Mouse (Mus musculus) liver, embryonic 14.5 days (tissue): ENCODE measurements around the gene Dnajc16. TPM values are rescaled to one million over a fixed set of nuclear protein-coding genes. Genes with fewer than 3 reads are reported as not detected.

Experiments
- ATAC-seq: fragments of 200-750 bp; cut with Nextera tagmentation; 2 replicates; pipeline ENCODE4 v1.8.0; 2017; ENCODE audit warnings: moderate number of reproducible peaks, mild to moderate bottlenecking, moderate library complexity; ENCODE audit not compliant: insufficient read depth
- DNase-seq, 3 experiments: peaks; one replicate each; pipeline ENCODE4 v3.0.0-alpha.2; 2012 to 2013; ENCODE audit warnings: low read depth in 3 of 3, low spot score in 3 of 3
- H3K27ac ChIP-seq: fragments of 300-500 bp; sonication (generic); 2 replicates; pipeline ENCODE4 v1.5.1; 2014; ENCODE audit warnings: moderate library complexity, mild to moderate bottlenecking, control low read depth, inconsistent platforms
- H3K27me3 ChIP-seq: fragments of 300-500 bp; sonication (generic); 2 replicates; pipeline ENCODE4 v1.6.1; 2014; ENCODE audit warnings: mild to moderate bottlenecking, low read length, moderate library complexity; ENCODE audit not compliant: control insufficient read depth, insufficient read depth
- H3K36me3 ChIP-seq: fragments of 300-500 bp; sonication (generic); replicated peaks from 2 replicates; pipeline ENCODE4 v1.6.1; 2014; ENCODE audit warnings: low read depth; ENCODE audit not compliant: control insufficient read depth, insufficient read depth
- H3K4me1 ChIP-seq, 2 experiments: fragments of 200-500 bp in 1 of 2; fragments of 300-500 bp in 1 of 2; sonication (generic) in 1 of 2; replicated peaks; 2 replicates each; pipeline ENCODE4 v1.6.1; 2012 to 2014; ENCODE audit warnings: antibody characterized with exemption in 1 of 2, inconsistent platforms in 1 of 2, low read length in 1 of 2; ENCODE audit not compliant: control insufficient read depth in 2 of 2, insufficient read depth in 2 of 2
- H3K4me2 ChIP-seq: fragments of 300-500 bp; sonication (generic); 2 replicates; pipeline ENCODE4 v1.6.1; 2014; ENCODE audit warnings: low read depth, mild to moderate bottlenecking, control low read depth, moderate library complexity
- H3K4me3 ChIP-seq, 2 experiments: fragments of 200-500 bp in 1 of 2; fragments of 300-500 bp in 1 of 2; sonication (generic) in 1 of 2; 2 replicates each; pipeline ENCODE4 v1.5.1; 2012 to 2014; ENCODE audit warnings: low read depth in 2 of 2, low read length in 2 of 2, mild to moderate bottlenecking in 2 of 2, control low read depth in 1 of 2, inconsistent platforms in 1 of 2, moderate library complexity in 1 of 2; ENCODE audit not compliant: insufficient read depth in 1 of 2
- H3K9ac ChIP-seq: fragments of 300-500 bp; sonication (generic); replicated peaks from 2 replicates; pipeline ENCODE4 v1.6.1; 2014; ENCODE audit warnings: mild to moderate bottlenecking, control low read depth, moderate library complexity
- H3K9me3 ChIP-seq: fragments of 300-500 bp; sonication (generic); 2 replicates; pipeline ENCODE4 v1.6.1; 2016; ENCODE audit warnings: low read length, mixed read lengths; ENCODE audit not compliant: control insufficient read depth
- CTCF ChIP-seq: IDR thresholded peaks from 2 replicates; pipeline ENCODE4 v1.5.1; 2016; ENCODE audit warnings: antibody characterized with exemption, low read depth, control low read depth
- EP300 ChIP-seq: IDR thresholded peaks from 2 replicates; pipeline ENCODE4 v1.6.1; 2016; ENCODE audit warnings: antibody characterized with exemption, low read depth
- WGBS: fragments of 180-500 bp; shearing (Covaris S2); extraction: QIAGEN DNeasy Blood & Tissue Kit; methylation state at CpG from one replicate; pipeline ENCODE4 v1.1.7; 2014; ENCODE audit not compliant: insufficient replicate concordance; 5-methylcytosine and 5-hydroxymethylcytosine counted together
- polyA plus RNA-seq, 2 experiments: library from polyadenylated mRNA; depleted of rRNA in 1 of 2; stranded (reverse) in 1 of 2; unstranded in 1 of 2; fragments of >200 nt; fragmentation: Nextera tagmentation in 1 of 2; extraction: Ambion mirVana in 1 of 2; gene quantifications; 2 replicates each; pipeline versions ENCODE4 v1.2.1 to v1.2.3; 2012 to 2014

Dnajc16 gene
- polyA plus RNA-seq, 2 experiments: 1.7 to 2.8 TPM

DNA sequence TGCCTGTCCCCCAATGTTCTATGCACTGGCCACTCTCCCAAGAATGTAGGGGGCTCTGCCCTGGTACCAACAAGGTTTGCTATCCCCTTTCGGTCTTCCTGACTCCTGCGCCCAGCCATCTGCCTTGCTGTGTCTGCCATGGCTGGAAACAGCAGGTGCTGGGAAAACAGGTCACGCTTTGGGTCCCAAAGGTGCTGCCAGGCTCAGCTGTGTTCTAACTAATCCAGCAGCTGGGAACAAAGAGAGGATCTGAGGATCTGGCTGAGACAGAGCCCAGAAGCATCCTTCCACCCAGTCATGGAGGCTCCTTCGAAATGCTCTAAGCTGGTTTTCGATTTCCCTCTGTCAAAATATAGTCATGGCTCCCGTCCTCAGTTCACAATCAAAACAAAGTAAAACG lies 25.5 kb upstream of the Dnajc16 start:
- no peak for ATAC-seq
- H3K36me3 ChIP-seq: peaks cover 11% of the 10 kb centered on the region

DNA sequence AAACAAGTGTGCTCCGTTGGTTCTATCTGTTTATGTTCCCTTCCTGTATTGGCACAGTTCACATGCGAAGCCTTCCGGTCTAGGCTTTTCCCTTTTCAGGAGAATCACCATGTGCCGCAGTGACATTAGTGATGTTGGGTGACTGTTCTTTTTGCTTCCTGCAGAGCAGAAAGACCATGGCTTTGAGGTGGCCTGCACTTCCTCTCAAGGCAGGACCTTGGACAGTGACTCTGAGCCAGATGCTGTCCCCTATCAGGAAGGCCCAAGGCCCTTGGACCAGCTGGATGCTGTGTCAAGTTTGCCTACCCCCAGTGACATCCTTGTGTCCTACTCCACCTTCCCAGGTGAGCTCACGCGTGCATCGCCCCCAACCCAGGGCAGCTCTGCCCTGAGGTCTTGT lies 20.6 kb upstream of the Dnajc16 start:
- DNase-seq: no peak
- H3K4me1 ChIP-seq: no peaks in the 10 kb centered on the region
- H3K36me3 ChIP-seq: peaks cover 40% of the 10 kb centered on the region
- no peak overlapping the region for H3K4me2 ChIP-seq
- H3K27me3 ChIP-seq: no peaks in the 10 kb centered on the region
- H3K4me3 ChIP-seq: no peak overlapping the region
- TF ChIP-seq EP300: no peak
- TF ChIP-seq CTCF: no peak
- WGBS: 88% methylated on average over 7 of the region's 7 CpGs
- no peaks in the 10 kb centered on the region for H3K9me3 ChIP-seq
- no peak for ATAC-seq
- H3K27ac ChIP-seq: no peak overlapping the region
- no peak overlapping the region for H3K9ac ChIP-seq

More for the DNA sequence above, 25.5 kb upstream of the Dnajc16 start:
- Histone ChIP-seq H3K4me2 (no peak overlapping the region), H3K27me3 (no peaks in the 10 kb centered on the region), H3K4me3 (no peak overlapping the region), H3K9me3 (no peaks in the 10 kb centered on the region), H3K9ac (no peak overlapping the region), H3K27ac (no peak overlapping the region), H3K4me1 (no peaks in the 10 kb centered on the region)
- DNase-seq: no peak
- TF ChIP-seq CTCF (no peak), EP300 (no peak)
- 76% methylated on average over 7 of the region's 7 CpGs for WGBS

DNA sequence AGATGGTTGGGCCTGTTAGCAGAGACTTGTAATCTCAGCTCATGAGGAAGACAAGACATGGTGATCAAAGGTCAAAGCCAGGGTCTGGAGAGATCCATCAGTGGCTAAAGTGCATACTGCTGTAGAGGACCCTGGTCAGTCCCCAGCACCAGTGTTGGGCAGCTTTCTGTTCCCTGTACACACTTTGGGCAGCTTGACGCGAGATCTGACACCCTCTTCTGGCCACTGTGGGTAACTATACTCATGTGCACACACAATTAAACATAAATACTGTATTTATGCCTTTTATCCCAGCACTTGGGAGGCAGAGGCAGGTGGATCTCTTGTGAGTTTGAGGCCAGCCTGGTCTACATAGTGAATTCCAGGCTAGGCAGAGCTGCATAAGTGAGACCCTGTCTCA lies 20.2 kb upstream of the Dnajc16 start:
- DNase-seq (no peak), ATAC-seq (no peak)
- peak; percentile 52 for TF ChIP-seq CTCF
- no peak for TF ChIP-seq EP300
- no peak overlapping the region for H3K27ac ChIP-seq
- 92% methylated on average over 2 of the region's 2 CpGs for WGBS
- H3K36me3 ChIP-seq: peaks cover 43% of the 10 kb centered on the region
- no peaks in the 10 kb centered on the region for H3K4me1 ChIP-seq
- H3K9me3 ChIP-seq: no peaks in the 10 kb centered on the region
- H3K27me3 ChIP-seq: no peaks in the 10 kb centered on the region
- H3K4me2 ChIP-seq: no peak overlapping the region
- no peak overlapping the region for H3K9ac ChIP-seq
- H3K4me3 ChIP-seq: no peak overlapping the region

DNA sequence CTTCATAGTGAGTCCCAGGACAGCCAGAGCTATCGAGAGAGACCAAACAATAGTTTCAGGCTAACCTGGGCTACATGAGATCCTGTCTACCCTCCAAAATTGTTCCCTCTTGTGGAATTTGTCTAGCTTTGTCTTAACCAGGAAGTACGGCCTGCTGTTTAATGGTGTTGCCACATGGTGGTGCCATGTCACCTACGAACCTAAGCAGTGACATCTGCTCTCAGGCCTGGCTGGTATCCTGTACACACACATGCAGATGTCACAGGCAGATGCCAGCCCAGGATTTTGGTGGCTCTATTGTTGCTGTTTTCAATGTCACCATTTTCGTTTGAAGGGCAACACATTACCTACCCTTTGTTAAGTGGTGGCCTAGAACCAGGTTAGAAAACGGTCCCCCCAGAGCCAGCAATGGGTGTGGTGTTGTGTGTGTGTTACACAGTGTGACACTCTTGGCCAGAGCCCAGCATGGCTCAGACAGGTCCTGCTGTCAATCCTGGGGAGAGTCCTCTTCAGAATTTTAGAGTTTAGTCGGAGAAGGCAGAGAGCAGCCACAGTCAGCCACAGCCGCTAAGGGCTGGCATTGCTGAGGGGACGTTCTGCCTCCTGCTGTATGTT lies 19.2 kb upstream of the Dnajc16 start:
- Histone ChIP-seq H3K9ac (no peak overlapping the region), H3K4me2 (no peak overlapping the region), H3K4me1 (no peaks in the 10 kb centered on the region), H3K36me3 (peaks cover 54% of the 10 kb centered on the region), H3K4me3 (no peak overlapping the region), H3K27ac (no peak overlapping the region), H3K27me3 (no peaks in the 10 kb centered on the region), H3K9me3 (no peaks in the 10 kb centered on the region)
- peak; percentile 56 for ATAC-seq
- WGBS: 72% methylated on average over 8 of the region's 8 CpGs
- peak in 1 of 3 experiments; percentile 28 for DNase-seq
- 0 out of 2 replicates have a peak, but pooled peaks have one; percentile 5 for TF ChIP-seq EP300
- TF ChIP-seq CTCF: peak; percentile 82

DNA sequence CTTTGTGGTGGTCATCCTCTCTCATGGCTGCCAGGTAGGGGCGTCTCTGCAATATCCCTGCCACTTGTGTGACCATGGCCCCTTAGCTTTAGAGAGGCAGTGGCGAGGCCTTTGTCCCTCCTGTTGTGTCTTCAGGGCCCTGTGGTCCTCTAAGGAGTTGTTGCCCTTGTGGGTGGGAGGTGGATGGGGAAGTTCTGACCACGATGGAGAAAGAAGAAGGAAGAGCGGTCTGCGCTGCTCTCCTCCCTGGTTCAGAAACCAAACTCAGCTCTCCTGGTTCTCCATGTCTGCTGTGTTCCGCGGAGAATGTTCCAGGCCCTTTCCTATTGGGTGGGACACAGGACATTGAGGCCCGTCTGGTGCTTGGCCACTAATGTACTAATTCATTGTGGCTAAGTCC lies 15.2 kb upstream of the Dnajc16 start:
- 76% methylated on average over 8 of the region's 8 CpGs for WGBS
- TF ChIP-seq EP300: no peak
- no peaks in the 10 kb centered on the region for H3K9me3 ChIP-seq
- peaks cover 53% of the 10 kb centered on the region for H3K36me3 ChIP-seq
- H3K9ac ChIP-seq: no peak overlapping the region
- no peak overlapping the region for H3K4me2 ChIP-seq
- no peak for DNase-seq
- H3K27me3 ChIP-seq: no peaks in the 10 kb centered on the region
- H3K4me1 ChIP-seq: no peaks in the 10 kb centered on the region
- ATAC-seq: no peak
- H3K4me3 ChIP-seq: no peak overlapping the region
- H3K27ac ChIP-seq: no peak overlapping the region
